Mouse (Mus musculus) fibroblast of lung, adult 2 months (primary cell): ENCODE data around the gene Bub1b.

Source experiments
- DNase-seq: peaks from one replicate; pipeline ENCODE4 v3.0.0-alpha.2; 2011; ENCODE audit warnings: low read depth

Gene Bub1b

DNA sequence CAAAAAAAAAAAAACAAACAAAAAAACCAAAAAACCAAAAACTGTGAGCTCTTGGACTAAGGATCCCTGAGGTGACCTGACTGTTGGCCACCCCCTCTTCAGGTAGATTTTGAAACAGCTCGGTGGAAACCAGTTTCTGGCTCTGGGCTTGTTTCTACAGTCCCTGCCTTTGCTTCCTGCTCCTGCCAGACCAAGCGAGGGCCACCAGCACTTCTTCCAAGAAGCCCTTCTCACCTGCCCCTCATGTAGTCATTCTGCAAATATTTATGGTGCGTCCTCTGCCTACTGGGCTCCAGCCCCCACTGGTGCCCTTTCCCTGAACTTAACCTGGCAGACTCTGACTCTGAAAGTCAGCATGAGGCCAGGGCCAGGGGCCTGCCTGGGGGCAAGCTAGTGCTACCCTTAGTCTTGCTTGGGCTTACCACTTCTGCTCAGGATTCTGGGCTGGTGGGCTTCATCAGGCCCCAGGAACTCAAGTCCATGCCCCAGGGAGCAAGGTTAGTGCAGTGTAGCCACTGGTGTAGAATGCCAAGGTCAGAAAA lies 67.0 kb downstream of the Bub1b start:
- DNase-seq, result no peak

DNA sequence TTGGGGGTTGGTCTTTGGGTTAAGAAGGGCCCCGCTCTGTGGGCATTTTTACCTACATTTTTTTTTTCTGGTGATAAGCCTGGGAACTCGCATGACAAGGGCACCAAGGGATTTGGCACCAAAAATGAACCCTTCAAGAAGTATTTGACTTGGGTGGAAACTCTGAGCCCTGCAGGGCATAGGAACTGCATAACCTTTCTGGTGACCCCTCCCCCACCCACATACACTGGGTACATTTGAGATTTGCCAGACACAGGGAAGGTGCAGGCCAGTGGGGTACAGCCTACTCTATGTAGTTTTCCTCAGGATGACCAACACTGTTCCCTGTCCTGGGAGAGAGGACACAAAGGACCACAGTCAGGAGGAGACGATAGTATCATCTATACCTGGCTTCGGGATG lies 67.6 kb downstream of the Bub1b start:
- DNase-seq, result no peak

DNA sequence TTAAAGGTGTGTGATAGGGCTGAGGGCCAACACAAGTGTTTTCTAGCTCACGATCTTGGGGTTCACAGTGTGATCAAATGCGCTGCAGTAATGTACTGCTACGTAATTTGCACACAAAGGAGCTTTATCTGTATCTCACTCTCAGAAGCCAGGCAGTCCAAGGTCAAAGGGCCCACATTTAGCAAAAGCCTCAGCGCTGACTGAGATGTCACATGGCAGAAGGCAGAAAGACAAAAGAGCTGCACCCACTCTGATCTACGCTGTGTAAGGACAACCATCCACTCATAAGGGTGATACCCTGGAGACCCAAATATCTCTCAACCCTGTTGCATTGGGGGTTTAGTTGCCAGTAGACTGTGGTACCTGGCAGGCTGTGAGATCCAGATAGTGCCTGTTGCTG lies 69.2 kb downstream of the Bub1b start:
- no peak for DNase-seq

DNA sequence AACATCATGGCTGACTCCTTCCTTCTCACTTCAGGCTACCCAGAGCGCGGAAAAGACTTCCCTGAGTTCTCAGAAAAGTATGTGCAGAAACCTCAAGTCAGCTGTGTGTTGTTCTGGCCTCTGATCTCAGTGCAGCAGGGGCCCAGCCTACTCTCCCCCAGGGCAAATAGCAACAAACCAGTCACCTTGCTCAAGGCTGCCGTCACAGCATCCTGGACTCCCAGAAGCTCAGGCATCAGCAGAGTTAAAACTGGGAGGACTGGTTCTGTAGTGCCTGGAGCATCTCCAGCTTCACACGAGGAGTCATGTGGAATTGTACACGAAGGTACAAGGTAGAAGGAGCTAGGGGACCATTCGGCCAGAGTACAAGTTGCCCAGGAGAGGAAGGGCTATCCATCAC lies 71.2 kb downstream of the Bub1b start:
- no peak for DNase-seq

DNA sequence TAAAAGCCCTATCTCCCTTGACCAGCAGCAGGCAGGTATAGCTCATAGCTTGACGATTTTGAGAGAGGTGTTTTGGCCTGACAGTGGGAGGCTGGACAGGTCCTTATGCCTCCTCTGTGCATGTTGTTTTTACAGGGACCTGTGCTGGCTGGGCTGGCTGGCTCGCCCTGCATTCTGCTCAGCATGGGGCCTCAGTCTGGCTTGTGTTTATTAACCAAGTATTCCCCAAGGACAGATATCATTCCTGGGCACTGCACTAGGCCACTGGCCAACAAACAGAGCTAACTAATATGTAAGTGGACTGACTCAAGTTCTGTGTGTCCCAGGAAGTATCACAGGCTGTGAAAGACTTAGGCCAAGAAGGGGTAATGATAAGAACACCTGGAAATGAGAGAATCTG lies 71.8 kb downstream of the Bub1b start:
- peak; percentile 68 for DNase-seq

DNA sequence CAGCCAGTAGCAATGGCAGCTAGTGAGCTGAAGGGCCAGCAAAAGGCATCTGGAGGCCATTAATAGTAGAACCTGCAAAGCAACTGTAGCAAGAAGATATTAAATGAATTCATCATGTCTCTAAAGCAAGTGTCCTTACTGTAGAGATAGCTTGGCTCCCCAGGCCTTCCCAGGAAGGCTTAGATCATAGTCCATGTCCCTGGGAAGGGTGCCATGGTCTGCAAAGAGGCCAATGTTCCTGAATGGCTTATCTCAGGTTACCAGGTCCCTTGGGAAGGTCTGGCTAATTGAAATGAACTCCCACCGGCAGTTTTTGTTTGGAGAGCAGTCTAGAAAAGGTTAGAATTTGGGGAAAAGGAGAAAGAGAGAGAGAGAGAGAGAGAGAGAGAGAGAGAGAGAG lies 73.7 kb downstream of the Bub1b start:
- no peak for DNase-seq

DNA sequence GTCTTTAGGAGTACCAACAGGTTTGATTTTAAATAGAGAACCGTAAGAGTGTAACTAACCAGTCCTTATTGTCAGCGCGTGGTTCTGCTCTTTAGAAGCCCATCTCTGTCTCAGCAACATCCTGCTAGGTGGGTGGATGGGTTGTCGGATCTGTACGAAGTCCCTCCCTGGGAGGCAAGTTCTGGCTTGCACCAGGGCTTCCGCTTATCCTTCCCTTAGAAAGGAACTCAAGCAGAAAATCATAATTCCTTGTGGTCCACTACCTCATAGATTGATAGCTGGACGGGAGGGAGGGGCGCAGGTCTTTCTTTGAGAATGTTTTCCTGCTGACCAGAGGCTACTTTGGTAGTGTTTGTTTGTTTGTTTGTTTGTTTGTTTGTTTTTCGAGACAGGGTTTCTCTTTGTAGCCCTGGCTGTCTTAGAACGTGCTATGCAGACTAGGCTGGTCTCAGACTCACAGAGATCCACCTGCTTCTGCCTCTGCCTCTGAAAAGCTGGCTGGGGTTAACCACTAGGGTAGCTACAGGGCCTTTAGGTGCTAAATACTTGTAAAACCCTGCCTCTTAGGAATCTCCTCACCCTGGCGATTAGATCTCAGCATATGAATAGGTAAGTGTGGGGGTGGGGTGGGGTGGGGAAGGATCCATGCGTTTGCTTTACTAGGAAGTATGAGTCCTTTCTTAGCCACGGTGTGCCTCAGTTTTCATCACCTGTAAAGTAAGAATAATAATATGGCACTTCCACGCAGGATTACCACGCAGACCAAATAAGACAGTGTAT lies 75.9 kb downstream of the Bub1b start:
- no peak for DNase-seq

DNA sequence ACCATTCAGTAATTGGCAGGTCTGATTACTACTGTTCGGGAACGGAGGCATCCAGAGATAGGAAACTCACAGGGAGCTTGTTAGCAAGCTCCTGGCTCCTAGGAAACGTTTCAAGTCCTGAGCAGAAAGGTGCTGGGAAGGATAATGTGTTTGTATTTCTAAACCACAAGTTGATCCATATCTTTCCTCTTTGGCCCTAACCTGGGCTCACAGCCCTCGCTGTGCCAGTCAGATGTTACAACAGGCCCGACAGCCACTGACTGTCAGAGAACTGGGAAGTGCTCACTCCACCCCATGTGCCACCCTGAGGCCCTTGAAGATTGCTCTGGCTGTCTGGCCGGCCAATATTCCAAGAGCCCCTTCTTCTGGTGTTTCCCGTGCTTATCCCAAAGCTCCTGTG lies 76.5 kb downstream of the Bub1b start:
- DNase-seq, result no peak

DNA sequence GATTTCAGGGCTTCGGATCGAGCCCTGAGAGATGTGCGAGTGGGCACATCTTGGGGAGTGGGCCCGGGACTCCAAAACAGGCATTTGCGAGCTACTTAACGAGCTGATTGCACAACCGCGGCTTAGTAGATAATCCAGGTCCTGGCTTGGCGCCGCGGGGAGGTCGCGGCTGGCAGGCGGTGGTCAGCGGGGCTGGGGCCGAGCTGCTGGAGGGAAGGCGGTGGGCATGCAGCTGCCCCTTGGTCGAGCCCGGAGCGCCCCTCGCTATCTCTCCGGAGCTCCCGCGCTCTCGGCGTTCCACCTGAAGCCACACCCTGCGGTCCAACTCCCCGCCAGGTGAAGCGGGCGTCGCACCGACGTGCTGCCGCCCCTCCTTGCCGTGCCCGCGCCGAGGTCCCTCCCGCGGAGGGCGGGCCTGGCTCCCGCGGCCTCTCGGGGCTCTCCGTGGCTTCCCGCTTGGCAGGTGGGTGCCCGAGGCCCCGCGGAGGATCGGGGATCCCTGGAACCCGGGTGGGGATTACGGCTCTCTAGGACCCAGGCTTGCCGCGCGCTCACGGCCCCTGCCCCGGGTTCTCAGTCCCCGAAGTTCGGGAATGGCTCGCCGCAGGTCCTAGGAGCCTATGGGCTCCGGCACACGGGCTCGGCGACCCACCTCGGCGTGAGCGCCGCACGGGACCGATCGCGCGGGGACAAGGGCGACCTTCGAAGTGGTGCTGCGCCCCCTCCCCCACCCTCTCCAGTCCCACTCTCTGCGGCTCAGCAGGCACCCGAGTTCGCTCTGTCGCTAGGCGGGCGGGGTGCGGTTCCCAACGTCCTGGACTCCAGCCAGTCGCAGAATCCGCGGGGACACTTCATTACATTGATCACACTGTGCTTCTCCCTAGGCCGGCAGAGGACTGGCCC lies 79.1 kb downstream of the Bub1b start:
- no peak for DNase-seq

DNA sequence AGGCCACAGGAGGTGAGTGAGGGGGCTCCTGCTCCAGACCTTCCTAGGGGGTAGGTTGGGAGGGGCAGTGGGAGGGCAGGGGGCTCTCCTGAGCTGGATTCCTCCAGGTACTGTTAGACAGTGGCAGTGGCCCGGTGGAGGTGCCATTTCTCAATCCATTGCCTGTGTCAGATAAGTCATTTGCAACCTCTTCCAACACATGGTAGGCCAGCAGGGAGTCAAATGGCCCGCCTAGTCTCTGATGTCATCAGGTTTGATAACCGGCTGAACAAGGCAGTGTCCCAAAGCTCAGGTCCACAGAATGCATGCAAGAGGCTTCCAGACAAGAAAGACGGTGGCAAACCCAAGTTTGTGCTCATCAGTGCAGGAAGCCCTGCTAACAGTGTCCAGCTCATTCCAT lies 79.8 kb downstream of the Bub1b start:
- DNase-seq, result no peak

DNA sequence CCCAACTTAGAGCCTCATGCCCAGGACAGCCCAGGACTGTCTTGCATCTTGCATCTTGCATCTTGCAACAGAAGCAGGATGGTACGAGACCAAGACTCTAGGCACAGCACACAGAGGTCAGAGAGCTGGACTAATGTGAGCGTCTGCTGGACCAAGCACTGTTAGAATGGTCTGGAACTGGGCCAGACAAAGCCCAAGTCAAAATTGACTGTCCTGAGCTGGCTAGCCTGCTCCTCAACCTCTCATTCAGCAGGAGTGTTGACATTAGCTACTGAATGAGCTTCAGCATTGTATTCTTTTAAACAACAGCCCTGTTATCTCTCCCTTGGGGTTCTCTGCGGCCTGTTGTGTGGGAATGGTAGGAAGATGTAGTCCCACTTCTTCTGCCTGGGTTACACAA lies 81.6 kb downstream of the Bub1b start:
- DNase-seq, result no peak

DNA sequence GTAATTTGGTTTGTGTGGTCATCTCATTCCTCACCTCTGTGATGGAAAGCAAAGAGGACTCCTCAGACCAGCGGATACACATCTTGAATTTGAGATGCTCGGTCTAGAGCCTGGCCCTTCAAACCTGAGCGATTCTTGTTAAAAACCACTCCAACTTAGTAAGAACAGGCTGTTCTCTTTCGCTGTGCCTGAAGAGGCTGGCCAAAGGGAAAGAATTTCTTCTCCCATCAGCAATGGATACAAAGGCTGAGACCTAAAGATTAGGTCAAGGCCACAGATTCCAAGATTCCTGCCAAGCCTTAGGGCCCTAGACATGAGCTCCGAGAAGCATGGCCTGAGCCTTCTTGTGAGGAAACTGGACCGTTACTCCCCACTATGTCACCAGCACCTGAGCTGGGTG lies 82.9 kb downstream of the Bub1b start:
- no peak for DNase-seq

DNA sequence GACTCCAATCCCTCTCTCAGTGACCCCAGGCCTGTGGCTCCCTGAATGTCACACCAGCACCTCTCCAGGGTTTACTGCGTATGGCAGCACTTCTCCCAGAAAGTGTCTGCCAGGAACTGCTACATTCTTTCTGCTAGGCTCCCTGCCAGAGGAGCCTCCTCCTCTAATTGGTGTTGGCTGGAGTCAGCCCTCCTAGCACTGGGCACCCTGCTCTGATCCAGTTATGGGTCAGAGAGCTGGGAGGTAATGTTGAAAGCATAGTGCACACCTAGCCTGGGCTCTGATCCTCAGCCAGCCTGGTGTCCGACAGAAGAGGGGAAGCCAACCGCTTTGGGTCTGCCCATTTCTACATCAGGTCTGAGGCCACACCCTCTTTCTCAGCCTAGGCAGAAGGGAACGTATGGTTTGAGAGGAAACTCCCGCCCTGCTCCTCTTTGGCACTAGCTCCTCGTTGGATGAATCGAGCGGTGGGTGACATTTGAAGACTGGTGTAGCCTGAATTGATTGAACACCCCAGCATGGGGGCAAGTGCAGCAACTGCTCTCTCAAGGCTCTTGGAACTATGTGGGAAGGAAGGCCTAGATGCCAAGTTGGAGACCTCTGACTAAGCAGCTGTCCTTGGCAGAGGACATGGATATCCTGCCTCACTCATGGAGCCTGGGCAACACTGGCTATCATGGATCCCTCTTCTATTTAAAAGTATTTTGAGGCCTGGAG lies 84.7 kb downstream of the Bub1b start:
- no peak for DNase-seq

DNA sequence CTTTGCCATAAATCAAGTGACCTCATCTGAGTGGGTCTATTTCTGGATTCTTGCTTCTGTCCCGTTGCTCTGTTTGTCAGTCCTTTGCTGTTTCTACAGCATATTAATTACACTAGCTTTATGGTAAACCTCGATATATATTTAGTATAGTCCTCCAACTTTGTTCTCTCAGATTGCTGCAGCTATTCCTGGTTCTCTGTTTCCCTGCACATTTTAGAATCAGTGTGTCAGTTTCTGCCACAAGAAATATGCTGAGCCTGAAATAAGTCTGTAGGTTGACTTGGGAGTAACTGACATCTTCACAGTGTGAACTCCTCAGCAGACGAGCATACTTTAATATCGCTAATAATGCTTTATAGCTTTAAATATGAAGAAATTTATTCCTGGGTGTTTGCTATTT lies 87.1 kb downstream of the Bub1b start:
- no peak for DNase-seq

DNA sequence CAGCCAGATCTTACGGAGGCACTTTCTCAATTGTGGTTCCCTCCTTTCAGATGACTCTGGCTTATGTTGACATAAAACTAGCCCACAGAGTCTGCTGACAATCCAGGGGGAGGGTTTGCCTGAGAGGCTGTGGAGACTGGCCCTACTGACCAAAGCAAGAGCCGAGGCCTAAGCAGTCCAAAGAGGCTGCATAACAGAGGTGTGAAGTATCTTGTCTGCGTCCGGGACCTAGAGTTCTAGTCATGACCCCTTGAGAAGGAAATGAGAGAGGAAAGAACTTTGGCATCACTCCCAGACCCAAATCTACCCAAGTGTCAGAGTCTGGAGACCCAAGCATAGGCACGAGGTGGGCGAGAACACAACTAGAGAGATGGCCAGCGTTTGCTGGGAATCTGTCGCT lies 88.7 kb downstream of the Bub1b start:
- DNase-seq, result no peak

DNA sequence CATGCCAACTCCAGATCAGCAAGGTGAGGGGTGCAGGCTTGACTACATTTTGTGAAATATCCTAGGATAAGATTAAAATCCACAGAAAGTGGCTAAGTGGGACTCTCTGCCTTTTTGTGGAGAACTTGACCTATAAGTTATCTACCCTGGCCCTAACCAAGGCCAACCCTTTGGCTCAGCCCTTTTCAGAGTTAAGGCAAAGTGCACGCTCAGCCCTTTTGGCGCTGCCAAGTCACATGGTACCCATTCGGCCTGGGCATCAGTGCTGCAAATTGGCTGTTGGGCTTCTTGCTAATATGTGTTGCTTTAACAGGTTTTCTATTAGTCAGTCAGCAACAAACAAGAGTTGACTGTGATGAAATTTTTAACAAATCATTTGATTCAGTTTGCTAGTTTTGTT lies 89.8 kb downstream of the Bub1b start:
- DNase-seq, result no peak

DNA sequence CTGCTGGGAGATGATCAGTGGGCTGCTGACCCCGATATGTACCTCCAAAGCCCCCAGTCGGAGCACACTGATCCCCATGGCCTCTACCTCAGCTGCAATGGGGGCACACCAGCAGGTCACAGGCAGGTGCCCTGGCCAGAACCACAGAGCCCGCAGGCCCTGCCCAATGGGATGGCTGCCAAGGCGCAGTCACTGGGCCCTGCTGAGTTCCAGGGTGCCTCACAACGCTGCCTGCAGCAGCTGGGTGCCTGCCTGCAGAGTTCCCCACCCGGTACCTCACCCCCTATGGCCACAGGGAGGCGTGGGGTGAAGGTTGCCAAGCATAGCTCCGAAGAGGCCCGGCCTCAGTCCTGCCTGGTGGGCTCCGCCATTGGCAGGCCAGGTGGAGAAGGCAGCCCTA lies 91.9 kb downstream of the Bub1b start:
- DNase-seq, result no peak
